In genomic region chr6:125182133-125182532, GRCm38 (mm10) we compare ENCODE assay signal across 17 mouse cellular contexts.
"Had no signal": no experiment of that assay in that cellular context is flagged by ENCODE, and none has a peak within 500 bp of the region (broad histone marks: within the 10 kb centered on the region; RNA-seq: fewer than 3 reads in every experiment).

No protein-coding gene starts in this region.

- H3K27ac ChIP-seq: kidney, embryonic 15.5 days; limb, embryonic 13.5 days; liver, embryonic 14.5 days; midbrain, embryonic 12.5 days; neural tube, embryonic 13.5 days had no signal

- H3K4me3 ChIP-seq: kidney, embryonic 15.5 days; limb, embryonic 13.5 days; midbrain, embryonic 12.5 days; neural tube, embryonic 13.5 days had no signal

- ATAC-seq: midbrain, embryonic 16.5 days had no signal

- DNase-seq: kidney, adult 18-20 months; kidney, postnatal 14 days; layer of hippocampus, postnatal 36 days; left cerebral cortex, postnatal 4 days; lung, adult 18-20 months; lung, postnatal 10 days; retina, postnatal 1 day; right cerebral cortex, postnatal 4 days; spleen, adult 18-20 months; thymus, adult 18-20 months; thymus, postnatal 14 days had no signal

- H3K4me1 ChIP-seq: kidney, embryonic 15.5 days; limb, embryonic 13.5 days; midbrain, embryonic 12.5 days; neural tube, embryonic 13.5 days had no signal

- H3K27me3 ChIP-seq: kidney, embryonic 15.5 days; limb, embryonic 13.5 days; midbrain, embryonic 12.5 days; neural tube, embryonic 13.5 days had no signal

- H3K4me2 ChIP-seq: kidney, embryonic 15.5 days; limb, embryonic 13.5 days; midbrain, embryonic 12.5 days; neural tube, embryonic 13.5 days had no signal

- H3K9me3 ChIP-seq: kidney, embryonic 15.5 days; limb, embryonic 13.5 days; midbrain, embryonic 12.5 days; neural tube, embryonic 13.5 days had no signal

- H3K9ac ChIP-seq: kidney, embryonic 15.5 days; limb, embryonic 13.5 days; liver, embryonic 14.5 days; midbrain, embryonic 12.5 days; neural tube, embryonic 13.5 days had no signal
